Mouse (Mus musculus) CH12.LX (cell line): ENCODE results near the gene Tmem89. TPM values are rescaled to one million over a fixed set of nuclear protein-coding genes. Genes with fewer than 3 reads are reported as not detected.

Source experiments
- DNase-seq: peaks from one replicate; pipeline ENCODE4 v3.0.0-alpha.2; 2013; ENCODE audit errors: extremely low read depth
- H3K27ac ChIP-seq: 2 replicates; pipeline ENCODE4 v1.5.1; 2012; ENCODE audit warnings: low read depth, mild to moderate bottlenecking, control low read depth, moderate library complexity; ENCODE audit not compliant: insufficient read depth
- H3K27me3 ChIP-seq: replicated peaks from 2 replicates; pipeline ENCODE3; 2012; ENCODE audit warnings: inconsistent platforms
- H3K36me3 ChIP-seq, 2 experiments: replicated peaks in 1 of 2; 2 replicates each; pipeline versions ENCODE3 to v1.6.1; 2012; ENCODE audit warnings: inconsistent platforms in 1 of 2, low read length in 1 of 2, mild to moderate bottlenecking in 1 of 2, mixed read lengths in 1 of 2, moderate library complexity in 1 of 2; ENCODE audit not compliant: control insufficient read depth in 1 of 2, insufficient read depth in 1 of 2
- H3K4me1 ChIP-seq, 2 experiments: 2 replicates each; pipeline ENCODE4 v1.6.1; 2012; ENCODE audit warnings: inconsistent platforms in 1 of 2, moderate library complexity in 1 of 2; ENCODE audit not compliant: insufficient read depth in 2 of 2, control insufficient read depth in 1 of 2
- H3K4me2 ChIP-seq: 2 replicates; pipeline ENCODE4 v1.6.1; 2012; ENCODE audit warnings: low read depth, mild to moderate bottlenecking, control low read depth; ENCODE audit not compliant: poor library complexity, insufficient read depth, severe bottlenecking
- H3K4me3 ChIP-seq, 3 experiments: fragments of 150-350 bp in 1 of 3; sonication (generic) in 1 of 3; replicated peaks in 1 of 3; 2 replicates each; pipeline versions ENCODE3 to v1.5.1; 2011 to 2012; ENCODE audit warnings: low read depth in 2 of 3, low read length in 2 of 3, mild to moderate bottlenecking in 2 of 3, moderate library complexity in 2 of 3, control low read depth in 1 of 3, improper control_type of control experiment in 1 of 3, inconsistent platforms in 1 of 3, mixed read lengths in 1 of 3; ENCODE audit not compliant: poor library complexity in 1 of 3
- H3K79me2 ChIP-seq: replicated peaks from 2 replicates; pipeline ENCODE4 v1.6.1; 2012; ENCODE audit warnings: mild to moderate bottlenecking, moderate library complexity; ENCODE audit not compliant: control insufficient read depth, poor library complexity, insufficient read depth, severe bottlenecking; ENCODE audit errors: extremely low read depth
- H3K9ac ChIP-seq: 2 replicates; pipeline ENCODE4 v1.6.1; 2012; ENCODE audit warnings: low read depth, mild to moderate bottlenecking, control low read depth, moderate library complexity; ENCODE audit not compliant: insufficient read depth
- H3K9me3 ChIP-seq: replicated peaks from 2 replicates; pipeline ENCODE3; 2012; ENCODE audit warnings: low read length, inconsistent platforms, mixed read lengths
- CTCF ChIP-seq, 2 experiments: IDR thresholded peaks in 1 of 2; conservative IDR thresholded peaks in 1 of 2; 2 replicates each; pipeline ENCODE4 v1.5.1; 2011 to 2012; ENCODE audit warnings: low read depth in 2 of 2, low read length in 2 of 2, improper control_type of control experiment in 1 of 2, inconsistent platforms in 1 of 2, mild to moderate bottlenecking in 1 of 2, moderate library complexity in 1 of 2
- E2F4 ChIP-seq: IDR thresholded peaks from 2 replicates; pipeline ENCODE4 v1.6.1; 2011; ENCODE audit warnings: low read depth, low read length, improper control_type of control experiment; ENCODE audit not compliant: insufficient replicate concordance
- ELF1 ChIP-seq: IDR thresholded peaks from 2 replicates; pipeline ENCODE4 v1.6.1; 2014; ENCODE audit warnings: low read depth, mild to moderate bottlenecking, inconsistent platforms, low read length, improper control_type of control experiment
- IRF4 ChIP-seq: IDR thresholded peaks from 2 replicates; pipeline ENCODE4 v1.6.1; 2014; ENCODE audit warnings: low read depth, mild to moderate bottlenecking, inconsistent platforms, low read length, improper control_type of control experiment
- JUND ChIP-seq: conservative IDR thresholded peaks from 2 replicates; pipeline ENCODE4 v1.6.1; 2011; ENCODE audit warnings: low read depth, low read length, improper control_type of control experiment
- MAFK ChIP-seq: IDR thresholded peaks from 2 replicates; pipeline ENCODE4 v1.6.1; 2011; ENCODE audit warnings: low read length, improper control_type of control experiment; ENCODE audit not compliant: insufficient replicate concordance
- MAX ChIP-seq: IDR thresholded peaks from 2 replicates; pipeline ENCODE4 v1.6.1; 2011; ENCODE audit warnings: low read length, improper control_type of control experiment
- MEF2A ChIP-seq: IDR thresholded peaks from 2 replicates; pipeline ENCODE4 v1.6.1; 2014; ENCODE audit warnings: low read depth, mild to moderate bottlenecking, inconsistent platforms, low read length, improper control_type of control experiment, borderline replicate concordance
- MXI1 ChIP-seq: IDR thresholded peaks from 2 replicates; pipeline ENCODE4 v1.6.1; 2011; ENCODE audit warnings: mild to moderate bottlenecking, low read depth, low read length, improper control_type of control experiment
- MYC ChIP-seq: IDR thresholded peaks from 2 replicates; pipeline ENCODE4 v1.6.1; 2011; ENCODE audit warnings: low read depth, mild to moderate bottlenecking, improper control_type of control experiment, low read length
- NRF1 ChIP-seq: IDR thresholded peaks from 2 replicates; pipeline ENCODE4 v1.6.1; 2014; ENCODE audit warnings: low read depth, mild to moderate bottlenecking, inconsistent platforms, low read length, improper control_type of control experiment, moderate library complexity
- POLR2A ChIP-seq: IDR thresholded peaks from 2 replicates; pipeline ENCODE4 v1.6.1; 2011; ENCODE audit warnings: low read depth, mild to moderate bottlenecking, improper control_type of control experiment, low read length
- POLR2AphosphoS2 ChIP-seq: IDR thresholded peaks from 2 replicates; pipeline ENCODE4 v1.6.1; 2011; ENCODE audit warnings: low read depth, low read length, improper control_type of control experiment
- RAD21 ChIP-seq: IDR thresholded peaks from 2 replicates; pipeline ENCODE4 v1.6.1; 2011; ENCODE audit warnings: low read depth, mild to moderate bottlenecking, low read length, improper control_type of control experiment, moderate library complexity
- SIN3A ChIP-seq: IDR thresholded peaks from 2 replicates; pipeline ENCODE4 v1.6.1; 2012; ENCODE audit warnings: low read length, improper control_type of control experiment, inconsistent platforms
- SMC3 ChIP-seq: IDR thresholded peaks from 2 replicates; pipeline ENCODE4 v1.6.1; 2011; ENCODE audit warnings: low read depth, low read length, improper control_type of control experiment
- TBP ChIP-seq: conservative IDR thresholded peaks from 2 replicates; pipeline ENCODE4 v1.6.1; 2011; ENCODE audit warnings: low read depth, low read length, improper control_type of control experiment
- UBTF ChIP-seq: IDR thresholded peaks from 2 replicates; pipeline ENCODE4 v1.6.1; 2012; ENCODE audit warnings: low read depth, mild to moderate bottlenecking, inconsistent platforms, low read length, improper control_type of control experiment, moderate library complexity
- USF1 ChIP-seq: IDR thresholded peaks from 2 replicates; pipeline ENCODE4 v1.6.1; 2014; ENCODE audit warnings: low read depth, mild to moderate bottlenecking, inconsistent platforms, low read length, improper control_type of control experiment
- ZKSCAN1 ChIP-seq: IDR thresholded peaks from 2 replicates; pipeline ENCODE4 v1.6.1; 2012; ENCODE audit warnings: low read depth, inconsistent platforms, low read length, improper control_type of control experiment, borderline replicate concordance
- ZNF384 ChIP-seq: IDR thresholded peaks from 2 replicates; pipeline ENCODE4 v1.6.1; 2012; ENCODE audit warnings: low read depth, low read length, improper control_type of control experiment, inconsistent platforms
- dilution Hi-C: fragments of 300-500 bp; cut with MboI; formaldehyde crosslinking; loops from 2 replicates; pipeline ENCODE4 v1.14.3; 2020; ENCODE audit warnings: low sequenced_read_pairs; ENCODE audit not compliant: extremely low pct_unique_long_range_greater_than_20kb, extremely low pct_ligation_motif_present
- in situ Hi-C: fragments of 300-500 bp; cut with MboI; formaldehyde crosslinking; loops from 3 replicates; pipeline ENCODE4 v1.14.3; 2019; ENCODE audit warnings: low sequenced_read_pairs, low pct_ligation_motif_present, low pct_unique_long_range_greater_than_20kb, mixed read lengths
- polyA plus RNA-seq: library from polyadenylated mRNA; unstranded; fragments of >175 nt; gene quantifications from 2 replicates; pipeline ENCODE4 v1.2.1, GENCODE M21; 2012; ENCODE audit warnings: low read depth; ENCODE audit not compliant: insufficient read length
- total RNA-seq, 2 experiments: library from RNA; depleted of rRNA; stranded (reverse); fragments of 300-350 nt in 1 of 2; fragments of >200 nt in 1 of 2; gene quantifications; 2 replicates each; pipeline ENCODE4 v1.2.3; 2012 to 2014

The Tmem89 gene
- not detected in 2 replicates for total RNA-seq (2012; rRNA removed)
- not detected in 2 replicates for total RNA-seq (2014; rRNA removed)
- not detected in 2 replicates for polyA plus RNA-seq

- Histone ChIP-seq H3K4me1 (no peaks in the 10 kb centered on the region), H3K36me3 (peaks cover 0 to 13% of the 10 kb centered on the region in 2 experiments), H3K4me2 (no peak within 1 kb of the TSS), H3K27me3 (no peaks in the 10 kb centered on the region), H3K4me3 (no peak within 1 kb of the TSS), H3K9me3 (no peaks in the 10 kb centered on the region), H3K79me2 (no peaks in the 10 kb centered on the region), H3K27ac (no peak within 1 kb of the TSS), H3K9ac (no peak within 1 kb of the TSS)
- no peak for DNase-seq
- in situ Hi-C loops (no loop called here), dilution Hi-C loops (no loop called here)
- no peak for TF ChIP-seq JUND
- no peak for TF ChIP-seq E2F4
- no peak for TF ChIP-seq CTCF (conservative IDR thresholded peaks at IDR 0.05 in 1 of 2, IDR thresholded peaks at IDR 0.05 in 1 of 2; ENCODE audit: low read depth in 2 of 2, low read length in 2 of 2)
- TF ChIP-seq MAFK = no peak
- TF ChIP-seq MEF2A = no peak
- TF ChIP-seq MAX = no peak
- TF ChIP-seq TBP = no peak
- TF ChIP-seq USF1 = no peak
- TF ChIP-seq UBTF = no peak
- TF ChIP-seq MXI1 = no peak
- TF ChIP-seq POLR2AphosphoS2 = no peak
- TF ChIP-seq ZNF384 = no peak
- no peak for TF ChIP-seq ELF1
- TF ChIP-seq IRF4 = no peak
- no peak for TF ChIP-seq NRF1
- no peak for TF ChIP-seq RAD21
- TF ChIP-seq ZKSCAN1 = no peak
- TF ChIP-seq SMC3 = no peak
Observed at GRCm38 (mm10) chr9:108914491-108914890, at the start of gene Tmem89. TSS of gene Tmem89 (plus strand) at chr9:108914619.

- Histone ChIP-seq H3K9ac (no peak overlapping the region), H3K4me3 (no peak overlapping the region), H3K79me2 (no peaks in the 10 kb centered on the region), H3K27me3 (no peaks in the 10 kb centered on the region), H3K36me3 (peaks cover 0 to 13% of the 10 kb centered on the region in 2 experiments), H3K9me3 (no peaks in the 10 kb centered on the region), H3K27ac (no peak overlapping the region), H3K4me2 (no peak overlapping the region), H3K4me1 (no peaks in the 10 kb centered on the region)
- in situ Hi-C loops = no loop called here
- DNase-seq = no peak
- TF ChIP-seq RAD21 = no peak
- no peak for TF ChIP-seq POLR2A
- no peak for TF ChIP-seq POLR2AphosphoS2
- TF ChIP-seq SIN3A = no peak
- TF ChIP-seq MYC = no peak
- no peak for TF ChIP-seq IRF4
- TF ChIP-seq JUND = no peak
- no peak for TF ChIP-seq MEF2A
- TF ChIP-seq MAFK = no peak
- no peak for TF ChIP-seq SMC3
- dilution Hi-C loops = no loop called here
Observed at GRCm38 (mm10) chr9:108912308-108912707, 2.1 kb upstream of the Tmem89 start.
